Mouse (Mus musculus): ENCODE data around the gene Gsta2. TPM values are rescaled to one million over a fixed set of nuclear protein-coding genes. Genes with fewer than 3 reads are reported as not detected.
"Not testable (repeated sequence)": the region's sequence is repeated elsewhere in the genome, so short reads cannot be mapped to it uniquely, and the experiment has no call there.

Gene Gsta2
- polyA plus RNA-seq, 1 experiment: 4.3 TPM

DNA sequence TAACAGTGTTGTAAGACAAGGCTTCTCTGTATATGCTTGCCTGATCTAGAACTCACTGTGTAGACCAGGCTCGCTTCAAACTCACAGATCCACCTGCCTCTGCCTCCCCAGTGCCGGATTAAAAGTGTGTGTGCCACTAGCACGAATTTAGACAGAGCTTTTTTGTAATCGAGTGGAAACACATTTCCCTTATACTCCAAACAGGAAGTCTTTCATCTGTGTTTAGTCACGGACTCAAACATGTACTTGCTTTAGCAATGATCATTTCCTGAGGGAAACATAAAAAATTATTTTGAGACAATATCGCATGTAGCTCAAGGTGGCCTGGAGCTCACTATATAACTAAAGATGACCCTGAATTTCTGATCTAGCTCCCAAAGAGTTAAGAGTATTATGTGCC lies 7.8 kb upstream of the Gsta2 start:
- Histone ChIP-seq H3K4me3 (replicated peaks; ENCODE audit: control insufficient read depth, low read depth, low read length) (no peak overlapping the region), H3K4me1 (ENCODE audit: control insufficient read depth, insufficient read depth, low read length) (no peaks in the 10 kb centered on the region), H3K27ac (ENCODE audit: control insufficient read depth, insufficient read depth, low read depth, low read length, poor library complexity) (no peak overlapping the region)
- TF ChIP-seq CTCF (IDR thresholded peaks at IDR 0.05; ENCODE audit: control insufficient read depth, insufficient read depth, low read length): no peak
- TF ChIP-seq POLR2A (IDR thresholded peaks at IDR 0.05; ENCODE audit: borderline replicate concordance, control insufficient read depth, low read depth, low read length): no peak
- WGBS: 4% methylated on average over 6 of the region's 6 CpGs

GRCm38 (mm10) chr9:78360484-78360872 lies 4.9 kb upstream of the Gsta2 start:
- no peak for TF ChIP-seq CTCF (IDR thresholded peaks at IDR 0.05; ENCODE audit: control insufficient read depth, insufficient read depth, low read length)
- TF ChIP-seq POLR2A (IDR thresholded peaks at IDR 0.05; ENCODE audit: borderline replicate concordance, control insufficient read depth, low read depth, low read length): no peak
- H3K4me1 ChIP-seq (ENCODE audit: control insufficient read depth, insufficient read depth, low read length): no peaks in the 10 kb centered on the region
- 63% methylated on average over 2 of the region's 2 CpGs for WGBS
- no peak overlapping the region for H3K27ac ChIP-seq (ENCODE audit: control insufficient read depth, insufficient read depth, low read depth, low read length, poor library complexity)
- H3K4me3 ChIP-seq (replicated peaks; ENCODE audit: control insufficient read depth, low read depth, low read length): no peak overlapping the region

GRCm38 (mm10) chr9:78359750-78360483 lies 4.3 kb upstream of the Gsta2 start:
- WGBS: 72% methylated on average over 6 of the region's 6 CpGs
- Histone ChIP-seq H3K27ac (ENCODE audit: control insufficient read depth, insufficient read depth, low read depth, low read length, poor library complexity) (no peak overlapping the region), H3K4me3 (replicated peaks; ENCODE audit: control insufficient read depth, low read depth, low read length) (no peak overlapping the region), H3K4me1 (ENCODE audit: control insufficient read depth, insufficient read depth, low read length) (no peaks in the 10 kb centered on the region)
- TF ChIP-seq CTCF (IDR thresholded peaks at IDR 0.05; ENCODE audit: control insufficient read depth, insufficient read depth, low read length) (no peak), POLR2A (IDR thresholded peaks at IDR 0.05; ENCODE audit: borderline replicate concordance, control insufficient read depth, low read depth, low read length) (no peak)

- Histone ChIP-seq H3K4me1 (ENCODE audit: control insufficient read depth, insufficient read depth, low read length) (no peaks in the 10 kb centered on the region), H3K4me3 (replicated peaks; ENCODE audit: control insufficient read depth, low read depth, low read length) (no peak overlapping the region), H3K27ac (ENCODE audit: control insufficient read depth, insufficient read depth, low read depth, low read length, poor library complexity) (no peak overlapping the region)
- WGBS: 8% methylated on average over 9 of the region's 9 CpGs
- TF ChIP-seq CTCF (IDR thresholded peaks at IDR 0.05; ENCODE audit: control insufficient read depth, insufficient read depth, low read length) (peak; percentile 73), POLR2A (IDR thresholded peaks at IDR 0.05; ENCODE audit: borderline replicate concordance, control insufficient read depth, low read depth, low read length) (no peak)
Observed at GRCm38 (mm10) chr9:78358053-78358452, 2.5 kb upstream of the Gsta2 start.

GRCm38 (mm10) chr9:78354665-78355578 lies 666 bp downstream of the Gsta2 start:
- H3K4me1 ChIP-seq (ENCODE audit: control insufficient read depth, insufficient read depth, low read length): no peaks in the 10 kb centered on the region
- no peak for TF ChIP-seq CTCF (IDR thresholded peaks at IDR 0.05; ENCODE audit: control insufficient read depth, insufficient read depth, low read length)
- TF ChIP-seq POLR2A (IDR thresholded peaks at IDR 0.05; ENCODE audit: borderline replicate concordance, control insufficient read depth, low read depth, low read length): no peak
- no peak overlapping the region for H3K4me3 ChIP-seq (replicated peaks; ENCODE audit: control insufficient read depth, low read depth, low read length)
- WGBS: 79% methylated on average over 11 of the region's 11 CpGs
- no peak overlapping the region for H3K27ac ChIP-seq (ENCODE audit: control insufficient read depth, insufficient read depth, low read depth, low read length, poor library complexity)

- H3K27ac ChIP-seq (ENCODE audit: control insufficient read depth, insufficient read depth, low read depth, low read length, poor library complexity): no peak overlapping the region
- TF ChIP-seq CTCF (IDR thresholded peaks at IDR 0.05; ENCODE audit: control insufficient read depth, insufficient read depth, low read length): no peak
- TF ChIP-seq POLR2A (IDR thresholded peaks at IDR 0.05; ENCODE audit: borderline replicate concordance, control insufficient read depth, low read depth, low read length): no peak
- no peak overlapping the region for H3K4me3 ChIP-seq (replicated peaks; ENCODE audit: control insufficient read depth, low read depth, low read length)
- 57% methylated on average over 6 of the region's 6 CpGs for WGBS
- no peaks in the 10 kb centered on the region for H3K4me1 ChIP-seq (ENCODE audit: control insufficient read depth, insufficient read depth, low read length)
Observed at GRCm38 (mm10) chr9:78351504-78352220, 3.9 kb downstream of the Gsta2 start.

GRCm38 (mm10) chr9:78350007-78350406 lies 5.6 kb downstream of the Gsta2 start:
- H3K4me1 ChIP-seq (ENCODE audit: control insufficient read depth, insufficient read depth, low read length); H3K27ac ChIP-seq (ENCODE audit: control insufficient read depth, insufficient read depth, low read depth, low read length, poor library complexity); H3K4me3 ChIP-seq (replicated peaks; ENCODE audit: control insufficient read depth, low read depth, low read length): not testable (repeated sequence)

DNA sequence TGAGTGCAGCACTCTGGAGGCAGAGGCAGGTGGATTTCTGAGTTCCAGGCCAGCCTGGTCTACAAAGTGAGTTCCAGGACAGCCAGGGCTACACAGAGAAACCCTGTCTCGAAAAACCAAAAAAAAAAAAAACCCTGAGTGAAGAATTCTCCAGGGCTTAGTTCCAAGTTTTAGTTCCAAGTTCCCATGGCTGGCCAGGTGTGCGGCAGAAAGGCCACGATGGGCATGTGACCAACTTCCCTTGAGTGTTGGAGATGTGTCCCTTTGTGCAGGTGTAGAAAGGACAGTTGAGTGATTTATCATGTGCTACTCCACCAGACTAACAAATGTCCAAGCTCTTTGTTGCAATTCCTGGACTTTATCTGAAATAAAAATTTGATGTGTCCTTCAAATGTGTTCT lies 6.4 kb downstream of the Gsta2 start:
- not testable (repeated sequence) for H3K27ac ChIP-seq (ENCODE audit: control insufficient read depth, insufficient read depth, low read depth, low read length, poor library complexity); H3K4me1 ChIP-seq (ENCODE audit: control insufficient read depth, insufficient read depth, low read length); H3K4me3 ChIP-seq (replicated peaks; ENCODE audit: control insufficient read depth, low read depth, low read length)
- 60% methylated on average over 3 of the region's 3 CpGs for WGBS

- WGBS: 64% methylated on average over 6 of the region's 6 CpGs
- not testable (repeated sequence) for H3K4me3 ChIP-seq (replicated peaks; ENCODE audit: control insufficient read depth, low read depth, low read length); H3K4me1 ChIP-seq (ENCODE audit: control insufficient read depth, insufficient read depth, low read length); H3K27ac ChIP-seq (ENCODE audit: control insufficient read depth, insufficient read depth, low read depth, low read length, poor library complexity)
Observed at GRCm38 (mm10) chr9:78348206-78349004, 7.2 kb downstream of the Gsta2 start.
